Mouse (Mus musculus): Measurements from ENCODE around the gene Eef2k. TPM values are rescaled to one million over a fixed set of nuclear protein-coding genes. Genes with fewer than 3 reads are reported as not detected.
A peak's percentile ranks its signal among the peaks of the same experiment; 100 is the strongest.
"Not testable (repeated sequence)": the region's sequence is repeated elsewhere in the genome, so short reads cannot be mapped to it uniquely, and the experiment has no call there.

The Eef2k gene
- polyA plus RNA-seq, 1 experiment from 2014 or later: 42.1 TPM

DNA sequence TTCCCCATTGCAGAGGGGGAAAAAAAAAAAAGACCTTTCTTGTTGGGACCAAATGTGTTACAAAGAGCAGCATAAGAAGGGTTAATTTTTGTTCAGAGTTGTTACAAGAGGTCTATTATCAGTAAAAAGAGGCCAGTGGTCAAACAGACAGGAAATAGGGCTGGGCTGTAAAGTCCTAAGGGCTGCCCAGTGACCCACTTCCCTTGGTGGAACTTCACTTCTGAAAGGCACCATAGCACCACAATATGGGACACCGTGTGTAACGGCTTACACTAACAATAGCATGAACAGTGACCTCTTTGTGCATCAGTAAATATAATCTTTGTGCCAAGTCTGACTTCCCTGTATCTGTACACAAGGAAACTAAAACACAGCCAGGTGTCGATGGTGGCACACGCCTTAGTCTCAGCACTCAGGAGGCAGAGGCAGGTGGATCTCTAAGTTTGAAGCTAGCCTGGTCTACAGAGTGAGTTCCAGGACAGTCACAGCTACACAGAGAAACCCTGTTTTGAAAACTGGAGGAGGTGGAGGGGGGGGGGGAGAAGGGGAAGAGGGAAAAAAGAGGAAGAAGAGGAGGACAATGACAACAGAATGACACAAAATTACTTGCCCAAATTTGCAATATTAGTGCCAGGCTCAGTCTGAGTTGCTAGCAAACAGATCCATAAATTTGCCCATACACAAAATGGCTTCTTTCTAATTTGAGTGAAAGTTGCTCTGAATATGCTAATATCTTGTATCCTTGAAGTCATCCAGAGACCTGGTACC, 41.1 kb downstream of the Eef2k start:
- no peaks in the 10 kb centered on the region for H3K27me3 ChIP-seq
- no peak overlapping the region for H3K27ac ChIP-seq
- 86% methylated on average over 4 of the region's 4 CpGs for WGBS
- H3K36me3 ChIP-seq: peaks cover 63% of the 10 kb centered on the region
- no peak overlapping the region for H3K9ac ChIP-seq
- H3K4me3 ChIP-seq: no peak overlapping the region
- H3K9me3 ChIP-seq: no peaks in the 10 kb centered on the region
- H3K4me1 ChIP-seq: no peaks in the 10 kb centered on the region
- ATAC-seq (ENCODE audit: borderline replicate concordance, extremely low read depth, low FRiP score, low TSS enrichment): no peak
- no peak overlapping the region for H3K4me2 ChIP-seq

DNA sequence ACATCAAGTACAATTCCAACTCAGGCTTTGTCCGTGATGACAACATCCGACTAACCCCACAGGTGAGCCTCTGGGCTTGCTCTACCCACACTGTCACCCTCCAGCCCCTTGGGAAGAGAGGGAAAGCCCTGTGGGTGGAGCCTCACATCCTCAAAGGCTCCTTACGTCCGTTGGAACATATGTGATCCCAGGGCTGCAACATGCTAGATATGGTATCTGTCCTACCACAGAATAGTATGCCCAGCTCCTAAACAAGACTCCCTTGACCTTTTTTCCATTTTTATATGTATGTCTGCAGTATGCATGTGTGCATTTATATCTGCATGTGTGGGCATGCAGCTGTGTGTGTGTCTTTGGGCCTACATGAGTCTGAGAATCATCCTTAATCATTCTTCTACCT, 42.1 kb downstream of the Eef2k start:
- Histone ChIP-seq H3K36me3 (peaks cover 69% of the 10 kb centered on the region), H3K27ac (no peak overlapping the region), H3K9me3 (no peaks in the 10 kb centered on the region), H3K4me1 (no peaks in the 10 kb centered on the region), H3K4me3 (no peak overlapping the region), H3K4me2 (no peak overlapping the region), H3K27me3 (no peaks in the 10 kb centered on the region), H3K9ac (no peak overlapping the region)
- WGBS: 93% methylated on average over 4 of the region's 4 CpGs
- ATAC-seq (ENCODE audit: borderline replicate concordance, extremely low read depth, low FRiP score, low TSS enrichment): no peak

DNA sequence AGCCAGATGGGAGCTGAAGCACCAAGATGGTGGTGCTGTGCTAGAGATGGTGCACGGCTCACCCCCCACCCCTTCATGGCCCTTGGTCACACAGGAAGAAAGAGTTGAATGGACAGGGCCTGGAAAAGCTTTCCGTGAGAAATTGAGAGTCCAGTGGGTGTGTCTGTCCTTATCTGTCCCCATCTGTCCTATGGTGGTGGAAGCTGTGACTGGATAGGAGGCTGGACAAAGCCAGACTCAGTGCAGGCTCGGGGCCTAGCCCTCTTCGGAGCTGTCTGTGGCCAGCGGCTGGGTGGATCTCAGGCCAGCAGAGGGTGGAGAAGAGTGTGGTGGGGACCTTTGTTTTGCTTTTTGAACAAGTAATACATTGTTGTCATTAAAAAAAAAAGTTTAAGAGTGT, 50.5 kb downstream of the Eef2k start:
- no peak for ATAC-seq (ENCODE audit: borderline replicate concordance, extremely low read depth, low FRiP score, low TSS enrichment)
- no peak overlapping the region for H3K4me2 ChIP-seq
- no peaks in the 10 kb centered on the region for H3K27me3 ChIP-seq
- H3K27ac ChIP-seq: no peak overlapping the region
- H3K36me3 ChIP-seq: peaks cover 34% of the 10 kb centered on the region; the same call in 1 of the 2 replicates
- no peak overlapping the region for H3K4me3 ChIP-seq
- 83% methylated on average over 5 of the region's 5 CpGs for WGBS
- no peaks in the 10 kb centered on the region for H3K9me3 ChIP-seq
- H3K9ac ChIP-seq: no peak overlapping the region
- no peaks in the 10 kb centered on the region for H3K4me1 ChIP-seq

DNA sequence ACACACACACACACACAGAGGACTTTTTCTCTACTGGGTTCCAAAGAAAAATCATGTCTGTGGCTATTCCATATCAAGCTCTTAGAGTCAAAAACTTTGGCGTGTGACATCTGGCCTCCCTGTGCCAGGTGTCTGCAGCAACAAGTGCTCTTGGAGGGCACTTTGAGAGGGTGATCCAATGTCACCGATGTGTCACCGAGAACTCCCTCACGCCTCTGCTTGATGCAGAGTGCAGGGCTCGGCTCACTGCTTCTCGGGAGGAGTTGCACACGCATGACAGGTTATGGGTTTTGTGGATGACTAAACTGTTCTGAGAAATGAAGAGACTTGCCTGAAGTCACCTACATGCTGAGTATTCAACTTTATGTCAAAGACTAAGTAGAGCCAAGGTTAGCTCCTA, 54.4 kb downstream of the Eef2k start:
- no peak overlapping the region for H3K4me2 ChIP-seq
- H3K27ac ChIP-seq: no peak overlapping the region
- H3K4me3 ChIP-seq: no peak overlapping the region
- H3K9ac ChIP-seq: no peak overlapping the region
- H3K36me3 ChIP-seq: peaks cover 27% of the 10 kb centered on the region; the same call in 1 of the 2 replicates
- H3K4me1 ChIP-seq: no peaks in the 10 kb centered on the region
- WGBS: 79% methylated on average over 7 of the region's 7 CpGs
- H3K9me3 ChIP-seq: no peaks in the 10 kb centered on the region
- no peaks in the 10 kb centered on the region for H3K27me3 ChIP-seq
- ATAC-seq (ENCODE audit: borderline replicate concordance, extremely low read depth, low FRiP score, low TSS enrichment): no peak

DNA sequence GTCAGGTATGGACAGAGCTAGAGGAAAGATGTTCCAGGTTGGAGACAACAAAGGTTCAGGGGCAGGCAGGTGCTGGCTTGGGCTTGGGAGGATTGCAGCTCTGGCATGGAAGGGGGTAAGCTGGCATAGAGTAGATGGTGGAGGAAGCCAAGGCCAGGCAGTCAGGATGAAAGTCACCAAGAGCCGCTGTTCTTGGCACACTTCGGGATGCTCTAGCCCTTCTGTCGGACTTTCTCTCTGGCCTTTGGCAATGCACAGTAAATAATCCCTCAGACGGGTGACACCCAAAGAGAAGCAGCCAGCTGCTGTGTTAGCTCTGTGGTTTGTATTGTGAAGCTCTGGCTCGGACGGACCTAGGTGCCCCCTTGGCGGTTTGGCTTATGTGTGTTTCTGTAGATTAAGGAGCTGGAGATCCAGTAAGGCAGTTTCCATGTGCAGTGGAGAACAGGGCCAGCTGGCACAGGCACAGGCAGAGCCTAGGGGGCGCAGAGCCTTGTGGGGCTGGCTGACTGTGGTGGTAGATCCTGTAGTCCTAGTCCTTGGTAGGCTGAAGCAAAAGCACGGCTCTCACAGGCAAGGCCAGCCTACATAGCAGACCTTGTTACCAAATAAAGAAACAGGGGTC, 55.2 kb downstream of the Eef2k start:
- Histone ChIP-seq H3K9ac (no peak overlapping the region), H3K4me2 (no peak overlapping the region), H3K4me1 (no peaks in the 10 kb centered on the region), H3K27ac (no peak overlapping the region), H3K36me3 (peaks cover 24% of the 10 kb centered on the region; the same call in 1 of the 2 replicates), H3K27me3 (no peaks in the 10 kb centered on the region), H3K4me3 (no peak overlapping the region), H3K9me3 (no peaks in the 10 kb centered on the region)
- 82% methylated on average over 9 of the region's 9 CpGs for WGBS
- no peak for ATAC-seq (ENCODE audit: borderline replicate concordance, extremely low read depth, low FRiP score, low TSS enrichment)

DNA sequence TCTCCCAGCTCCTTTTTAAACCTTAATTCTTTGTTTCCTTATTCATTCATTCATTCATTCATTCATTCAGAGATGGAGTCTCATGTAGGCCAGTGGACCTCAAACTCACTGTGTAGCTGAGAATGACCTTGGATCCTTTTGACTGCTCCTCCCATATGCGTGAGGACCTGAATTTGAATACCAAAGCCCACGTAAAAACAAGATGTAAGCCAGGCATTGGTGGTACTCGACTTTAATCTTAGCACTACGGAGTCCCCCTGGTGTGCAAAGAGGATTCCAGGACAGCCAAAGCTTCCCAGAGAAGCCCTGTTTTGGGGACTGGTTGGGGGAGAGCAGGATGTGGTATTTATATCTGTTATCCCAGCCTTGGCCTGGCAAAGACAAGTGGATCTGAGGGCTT, 57.6 kb downstream of the Eef2k start:
- no peaks in the 10 kb centered on the region for H3K4me1 ChIP-seq
- H3K4me3 ChIP-seq: no peak overlapping the region
- H3K36me3 ChIP-seq: peaks cover 17% of the 10 kb centered on the region; the same call in 1 of the 2 replicates
- no peak overlapping the region for H3K4me2 ChIP-seq
- no peaks in the 10 kb centered on the region for H3K9me3 ChIP-seq
- no peak overlapping the region for H3K27ac ChIP-seq
- H3K9ac ChIP-seq: no peak overlapping the region
- no peaks in the 10 kb centered on the region for H3K27me3 ChIP-seq
- WGBS: 73% methylated on average over 4 of the region's 4 CpGs
- no peak for ATAC-seq (ENCODE audit: borderline replicate concordance, extremely low read depth, low FRiP score, low TSS enrichment)

DNA sequence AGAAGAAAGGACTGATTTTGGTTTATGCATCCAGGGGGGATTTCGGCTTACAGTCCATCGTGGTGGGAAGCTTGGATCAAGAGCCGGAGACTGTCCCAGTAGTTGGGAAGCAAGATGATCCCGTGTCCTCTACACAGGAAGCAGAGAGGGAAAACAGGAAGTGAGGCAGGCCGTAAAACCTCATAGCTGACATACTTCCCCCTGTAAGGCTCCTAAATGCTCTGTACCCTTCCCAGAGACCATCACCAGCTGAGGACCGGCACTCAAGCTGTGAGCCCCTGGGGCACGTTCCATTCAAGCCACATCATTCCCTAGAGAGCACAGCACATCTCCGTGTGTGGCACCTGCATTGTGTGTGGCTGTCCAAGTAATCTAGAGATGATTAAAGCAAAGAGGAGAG, 59.1 kb downstream of the Eef2k start:
- peaks cover 10% of the 10 kb centered on the region; the same call in 1 of the 2 replicates for H3K36me3 ChIP-seq

DNA sequence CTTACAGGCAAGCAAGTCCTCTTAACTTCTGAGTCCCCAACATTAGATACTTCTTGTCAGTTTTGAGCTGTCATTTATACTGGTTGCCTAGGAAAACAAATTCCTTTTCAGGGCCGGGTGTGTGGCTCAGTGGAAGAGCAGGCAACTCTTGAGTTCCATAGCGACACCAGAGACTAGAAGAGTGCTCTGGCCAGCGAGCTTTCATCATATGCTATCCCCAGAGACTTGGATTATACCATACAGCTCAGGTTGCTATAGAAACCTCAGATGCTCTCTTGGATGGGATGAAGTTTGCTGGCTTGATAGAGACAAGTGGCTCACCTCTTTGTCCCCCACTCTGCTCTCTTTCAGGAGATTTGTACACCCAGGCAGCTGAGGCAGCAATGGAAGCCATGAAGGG, 60.3 kb downstream of the Eef2k start:
- Histone ChIP-seq H3K9me3 (no peaks in the 10 kb centered on the region), H3K4me3 (no peak overlapping the region), H3K9ac (no peak overlapping the region), H3K36me3 (peaks cover 8% of the 10 kb centered on the region; the same call in 1 of the 2 replicates), H3K27ac (no peak overlapping the region), H3K27me3 (no peaks in the 10 kb centered on the region), H3K4me2 (no peak overlapping the region), H3K4me1 (no peaks in the 10 kb centered on the region)
- ATAC-seq (ENCODE audit: borderline replicate concordance, extremely low read depth, low FRiP score, low TSS enrichment): no peak
- WGBS: 63% methylated on average over 3 of the region's 3 CpGs

More for the DNA sequence above, 59.1 kb downstream of the Eef2k start:
- ATAC-seq (ENCODE audit: borderline replicate concordance, extremely low read depth, low FRiP score, low TSS enrichment): no peak
- no peak overlapping the region for H3K27ac ChIP-seq
- no peak overlapping the region for H3K4me2 ChIP-seq
- H3K4me3 ChIP-seq: no peak overlapping the region
- H3K9ac ChIP-seq: no peak overlapping the region
- 61% methylated on average over 8 of the region's 8 CpGs for WGBS
- no peaks in the 10 kb centered on the region for H3K4me1 ChIP-seq
- H3K9me3 ChIP-seq: no peaks in the 10 kb centered on the region
- H3K27me3 ChIP-seq: no peaks in the 10 kb centered on the region

DNA sequence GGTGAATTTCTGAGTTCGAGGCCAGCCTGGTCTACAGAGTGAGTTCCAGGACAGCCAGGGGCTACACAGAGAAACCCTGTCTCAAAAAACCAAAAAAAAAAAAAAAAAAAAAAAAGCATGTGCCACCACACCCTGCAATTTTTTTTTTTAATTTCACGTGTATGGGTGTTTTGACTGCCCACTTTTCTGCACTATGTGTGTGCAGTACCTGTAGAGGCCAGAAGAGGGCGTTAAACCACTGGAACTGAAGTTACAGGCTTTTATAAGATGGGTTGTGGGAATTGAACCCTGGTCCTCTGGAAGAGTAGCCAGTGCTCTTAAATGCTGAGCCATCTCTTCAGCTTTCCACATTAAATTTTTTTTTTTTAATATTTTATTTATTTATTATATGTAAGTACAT, 67.5 kb downstream of the Eef2k start:
- not testable (repeated sequence) for H3K4me3 ChIP-seq; H3K9ac ChIP-seq; H3K9me3 ChIP-seq; H3K4me2 ChIP-seq; H3K27ac ChIP-seq; H3K36me3 ChIP-seq; H3K4me1 ChIP-seq; ATAC-seq (ENCODE audit: borderline replicate concordance, extremely low read depth, low FRiP score, low TSS enrichment); H3K27me3 ChIP-seq
- 69% methylated on average over 3 of the region's 3 CpGs for WGBS

DNA sequence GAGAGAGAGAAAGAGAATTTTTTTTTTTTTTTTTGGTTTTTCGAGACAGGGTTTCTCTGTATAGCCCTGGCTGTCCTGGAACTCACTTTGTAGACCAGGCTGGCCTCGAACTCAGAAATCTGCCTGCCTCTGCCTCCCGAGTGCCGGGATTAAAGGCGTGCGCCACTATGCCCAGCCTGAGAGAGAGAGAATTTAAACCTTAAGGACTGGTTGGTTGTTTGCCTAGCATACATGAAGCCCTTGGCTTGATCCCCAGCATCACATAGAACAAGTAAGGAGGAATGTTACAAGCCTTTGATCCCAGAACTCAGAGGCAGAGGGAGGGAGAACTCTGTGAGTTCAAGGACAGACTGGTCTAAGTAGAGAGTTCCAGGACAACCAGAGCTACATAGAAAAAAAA, 68.6 kb downstream of the Eef2k start:
- not testable (repeated sequence) for H3K4me3 ChIP-seq; H3K9ac ChIP-seq; ATAC-seq (ENCODE audit: borderline replicate concordance, extremely low read depth, low FRiP score, low TSS enrichment); H3K27ac ChIP-seq; H3K27me3 ChIP-seq; H3K4me1 ChIP-seq; H3K4me2 ChIP-seq; H3K9me3 ChIP-seq; H3K36me3 ChIP-seq
- whole genome bisulfite sequencing: 84% methylated on average over 6 of the region's 6 CpGs

DNA sequence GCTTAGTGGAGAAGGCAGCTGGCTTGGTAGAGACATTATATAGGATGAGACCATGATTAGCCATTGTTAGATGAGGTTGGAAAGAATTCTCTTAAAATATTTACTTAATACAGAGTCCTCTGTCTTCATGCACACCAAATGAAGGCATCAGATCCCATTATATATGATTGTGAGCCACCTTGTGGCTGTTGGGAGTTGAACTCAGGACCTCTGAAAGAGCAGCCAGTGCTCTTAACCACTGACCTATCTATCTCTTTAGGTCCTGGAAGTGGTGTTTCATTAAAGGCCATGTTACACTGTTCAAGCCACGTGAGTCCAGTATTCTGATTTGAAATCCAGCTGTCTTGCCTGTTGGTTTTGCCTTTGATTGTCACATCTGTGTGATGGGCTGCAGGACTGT, 70.7 kb downstream of the Eef2k start:
- no peaks in the 10 kb centered on the region for H3K9me3 ChIP-seq
- H3K27me3 ChIP-seq: no peaks in the 10 kb centered on the region
- H3K4me2 ChIP-seq: no peak overlapping the region
- ATAC-seq (ENCODE audit: borderline replicate concordance, extremely low read depth, low FRiP score, low TSS enrichment): no peak
- no peaks in the 10 kb centered on the region for H3K36me3 ChIP-seq
- no peak overlapping the region for H3K27ac ChIP-seq
- no peak overlapping the region for H3K4me3 ChIP-seq
- WGBS: 35% methylated on average over 1 of the region's 1 CpGs
- H3K4me1 ChIP-seq: peaks cover 2% of the 10 kb centered on the region
- no peak overlapping the region for H3K9ac ChIP-seq

DNA sequence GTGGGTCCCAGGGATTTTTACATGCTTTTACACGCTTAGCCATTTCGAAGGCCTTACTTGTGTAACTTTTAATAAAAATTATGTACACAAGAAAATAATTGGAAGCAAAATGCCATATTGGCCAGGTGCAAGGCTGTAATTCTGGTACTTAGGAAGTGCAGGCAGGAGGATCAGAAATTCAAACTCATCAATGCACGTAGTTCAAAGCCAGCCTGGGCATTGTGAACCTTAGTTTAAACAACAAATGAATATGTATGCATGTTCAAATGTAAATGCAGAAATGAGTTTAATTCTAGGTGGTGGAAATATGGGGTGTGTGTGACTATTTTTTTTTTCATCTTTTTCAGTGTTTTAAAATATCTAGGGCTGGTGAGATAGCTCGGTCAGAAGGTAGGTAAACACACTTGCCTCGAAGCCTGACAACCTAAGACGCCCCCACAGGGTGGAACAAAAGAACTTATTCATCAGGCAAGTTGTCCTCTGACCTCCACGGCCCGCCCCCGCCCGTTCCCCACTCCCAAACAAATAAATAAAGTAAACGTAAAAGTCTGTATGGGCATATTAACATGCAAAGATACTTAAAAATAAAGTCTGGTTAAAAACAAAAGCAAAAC, 73.7 kb downstream of the Eef2k start:
- Histone ChIP-seq H3K4me1 (peaks cover 17% of the 10 kb centered on the region), H3K9ac (no peak overlapping the region), H3K36me3 (no peaks in the 10 kb centered on the region), H3K27me3 (no peaks in the 10 kb centered on the region), H3K27ac (no peak overlapping the region), H3K4me3 (peak overlapping the region; percentile 87), H3K9me3 (no peaks in the 10 kb centered on the region), H3K4me2 (peak overlapping the region; percentile 46; the same call in 1 of the 2 replicates)
- WGBS: 22% methylated on average over 11 of the region's 11 CpGs
- no peak for ATAC-seq (ENCODE audit: borderline replicate concordance, extremely low read depth, low FRiP score, low TSS enrichment)
